ENCODE assay signal across 8 mouse cellular contexts in genomic region chr16:4512661-4513438, GRCm38 (mm10). TPM values are rescaled to one million over a fixed set of nuclear protein-coding genes. Genes with fewer than 3 reads are reported as not detected.
DNase-seq lines count a peak whose midpoint lies in the region; ATAC-seq and TF ChIP-seq lines count a peak whose summit lies in the region.
"Had no signal": no experiment of that assay in that cellular context is flagged by ENCODE, and none has a peak within 500 bp of the region (broad histone marks: within the 10 kb centered on the region; RNA-seq: fewer than 3 reads in every experiment).

No protein-coding gene starts in this region.

- ATAC-seq in lung, postnatal 0 days = peak; percentile 70

- H3K4me3 ChIP-seq in CH12.LX (replicated peaks in 1 of 3; ENCODE audit: low read depth in 2 of 3, low read length in 2 of 3, poor library complexity in 1 of 3) = no peak overlapping the region
- no peak overlapping the region for H3K4me3 ChIP-seq in lung, postnatal 0 days (ENCODE audit: low read depth, low read length)
- H3K4me3 ChIP-seq: liver, embryonic 15.5 days had no signal

- intact Hi-C loops in gastrocnemius, postnatal 36 days (cut with DNase I) = no loop called here

- H3K4me2 ChIP-seq in CH12.LX (ENCODE audit: insufficient read depth, low read depth, poor library complexity, severe bottlenecking) = peak overlapping the region; percentile 23
- no peak overlapping the region for H3K4me2 ChIP-seq in lung, postnatal 0 days (replicated peaks; ENCODE audit: low read depth, low read length)
- H3K4me2 ChIP-seq: liver, embryonic 15.5 days had no signal

- H3K9me3 ChIP-seq in CH12.LX (replicated peaks; ENCODE audit: low read length) = no peaks in the 10 kb centered on the region
- H3K9me3 ChIP-seq in lung, postnatal 0 days (ENCODE audit: low read length) = no peaks in the 10 kb centered on the region
- H3K9me3 ChIP-seq: liver, embryonic 15.5 days had no signal

- TF ChIP-seq EP300 in CH12.LX (IDR thresholded peaks at IDR 0.05; ENCODE audit: low read length) = peak; percentile 79
- TF ChIP-seq EP300 in lung, postnatal 0 days (IDR thresholded peaks at IDR 0.05) = no peak

- peak; percentile 91 for DNase-seq in A20 (ENCODE audit: low read depth, low spot score)
- peak; percentile 89 for DNase-seq in CH12.LX (ENCODE audit: extremely low read depth)
- peak; percentile 68 to 82 for DNase-seq in gastrocnemius, postnatal 36 days
- DNase-seq in kidney, adult 11 months = peak; percentile 48
- peak; percentile 57 for DNase-seq in lung, postnatal 0 days (ENCODE audit: low spot score)
- DNase-seq in testis, postnatal 14 days (ENCODE audit: low spot score) = peak; percentile 65
- no peak for DNase-seq in cerebellum, adult 11 months

- WGBS in lung, postnatal 0 days = 37% methylated on average over 3 of the region's 3 CpGs

- peaks cover 0 to 32% of the 10 kb centered on the region in 2 experiments for H3K36me3 ChIP-seq in CH12.LX (replicated peaks in 1 of 2; ENCODE audit: control insufficient read depth in 1 of 2, insufficient read depth in 1 of 2, low read length in 1 of 2)
- H3K36me3 ChIP-seq in lung, postnatal 0 days (ENCODE audit: insufficient read depth, low read length) = no peaks in the 10 kb centered on the region
- H3K36me3 ChIP-seq: liver, embryonic 15.5 days had no signal

- TF ChIP-seq RAD21 in CH12.LX (IDR thresholded peaks at IDR 0.05; ENCODE audit: low read depth, low read length) = no peak

- dilution Hi-C loops in CH12.LX (cut with MboI; ENCODE audit: extremely low pct_ligation_motif_present, extremely low pct_unique_long_range_greater_than_20kb, low sequenced_read_pairs) = no loop called here

- peak overlapping the region; percentile 51 for H3K27ac ChIP-seq in CH12.LX (ENCODE audit: insufficient read depth, low read depth)
- H3K27ac ChIP-seq in lung, postnatal 0 days (ENCODE audit: low read length) = peak overlapping the region; percentile 32; the same call in 1 of the 2 replicates
- H3K27ac ChIP-seq: liver, embryonic 15.5 days had no signal

- TF ChIP-seq POLR2A in CH12.LX (IDR thresholded peaks at IDR 0.05; ENCODE audit: low read depth, low read length) = peak; percentile 50

- H3K79me2 ChIP-seq in CH12.LX (replicated peaks; ENCODE audit: control insufficient read depth, extremely low read depth, insufficient read depth, poor library complexity, severe bottlenecking) = no peaks in the 10 kb centered on the region

- peaks cover 21 to 96% of the 10 kb centered on the region in 2 experiments for H3K4me1 ChIP-seq in CH12.LX (ENCODE audit: control insufficient read depth in 1 of 2, insufficient read depth in 2 of 2)
- peaks cover 10% of the 10 kb centered on the region; the same call in 1 of the 2 replicates for H3K4me1 ChIP-seq in lung, postnatal 0 days (ENCODE audit: insufficient read depth, low read depth, low read length)
- H3K4me1 ChIP-seq: liver, embryonic 15.5 days had no signal

- in situ Hi-C loops in CH12.LX (cut with MboI; ENCODE audit: low pct_ligation_motif_present, low pct_unique_long_range_greater_than_20kb, low sequenced_read_pairs) = no loop called here

- H3K9ac ChIP-seq in CH12.LX (ENCODE audit: insufficient read depth, low read depth) = peak overlapping the region; percentile 10; the same call in 1 of the 2 replicates
- no peak overlapping the region for H3K9ac ChIP-seq in lung, postnatal 0 days (replicated peaks; ENCODE audit: low read depth)
- H3K9ac ChIP-seq: liver, embryonic 15.5 days had no signal

- no peaks in the 10 kb centered on the region for H3K27me3 ChIP-seq in CH12.LX (replicated peaks)
- H3K27me3 ChIP-seq in lung, postnatal 0 days (replicated peaks; ENCODE audit: insufficient read depth, low read length) = no peaks in the 10 kb centered on the region
- H3K27me3 ChIP-seq: liver, embryonic 15.5 days had no signal

- no peak for TF ChIP-seq CTCF in CH12.LX (conservative IDR thresholded peaks at IDR 0.05 in 1 of 2, IDR thresholded peaks at IDR 0.05 in 1 of 2; ENCODE audit: low read depth in 2 of 2, low read length in 2 of 2)
- TF ChIP-seq CTCF in lung, postnatal 0 days (IDR thresholded peaks at IDR 0.05) = no peak

TF ChIP-seq in CH12.LX, 34 proteins besides CTCF, POLR2A, EP300 and RAD21:
- TF ChIP-seq ZNF384 (IDR thresholded peaks at IDR 0.05; ENCODE audit: low read depth, low read length) (no peak), TCF12 (IDR thresholded peaks at IDR 0.05; ENCODE audit: low read depth, low read length) (peak; percentile 88), MAX (IDR thresholded peaks at IDR 0.05; ENCODE audit: low read length) (peak; percentile 72), JUN (IDR thresholded peaks at IDR 0.05; ENCODE audit: insufficient read depth, low read depth, low read length) (no peak), ZMIZ1 (IDR thresholded peaks at IDR 0.05; ENCODE audit: low read depth, low read length) (no peak), NRF1 (IDR thresholded peaks at IDR 0.05; ENCODE audit: low read depth, low read length) (0 out of 2 replicates have a peak, but pooled peaks have one; percentile 5), IRF4 (IDR thresholded peaks at IDR 0.05; ENCODE audit: low read depth, low read length) (0 out of 2 replicates have a peak, but pooled peaks have one; percentile 6), SIN3A (IDR thresholded peaks at IDR 0.05; ENCODE audit: low read length) (no peak), E2F4 (IDR thresholded peaks at IDR 0.05; ENCODE audit: insufficient replicate concordance, low read depth, low read length) (no peak), MEF2A (IDR thresholded peaks at IDR 0.05; ENCODE audit: borderline replicate concordance, low read depth, low read length) (peak; percentile 97), POLR2AphosphoS2 (IDR thresholded peaks at IDR 0.05; ENCODE audit: low read depth, low read length) (no peak), CHD1 (IDR thresholded peaks at IDR 0.05; ENCODE audit: low read depth, low read length) (0 out of 2 replicates have a peak, but pooled peaks have one; percentile 22), JUND (conservative IDR thresholded peaks at IDR 0.05; ENCODE audit: low read depth, low read length) (no peak), GABPA (IDR thresholded peaks at IDR 0.05; ENCODE audit: insufficient replicate concordance, low read depth, low read length) (no peak), ETS1 (conservative IDR thresholded peaks at IDR 0.05; ENCODE audit: low read depth, low read length) (peak; percentile 75), ZKSCAN1 (IDR thresholded peaks at IDR 0.05; ENCODE audit: borderline replicate concordance, low read depth, low read length) (no peak), ELF1 (IDR thresholded peaks at IDR 0.05; ENCODE audit: low read depth, low read length) (peak; percentile 83), MXI1 (IDR thresholded peaks at IDR 0.05; ENCODE audit: low read depth, low read length) (peak; percentile 61), UBTF (IDR thresholded peaks at IDR 0.05; ENCODE audit: low read depth, low read length) (no peak), SMC3 (IDR thresholded peaks at IDR 0.05; ENCODE audit: low read depth, low read length) (peak; percentile 9; the same call in 1 of the 2 replicates), TBP (conservative IDR thresholded peaks at IDR 0.05; ENCODE audit: low read depth, low read length) (peak; percentile 60; the same call in 1 of the 2 replicates)

RNA-seq across cellular contexts. Expression of gene Srl, which starts 28.8 kb away (rescaled TPM):
- total RNA-seq in CH12.LX (2012; rRNA removed) (44.6 and 60.3 TPM in 2 replicates), CH12.LX (2014; rRNA removed) (62.7 and 88.8 TPM in 2 replicates)
- 71.3 and 77.9 TPM in 2 replicates for polyA plus RNA-seq in CH12.LX (2012; ENCODE audit: insufficient read length, low read depth)
- 1,000 to 10,000 TPM; 1,182 to 1,390 TPM for total RNA-seq in gastrocnemius, postnatal 36 days (2021)
- polyA plus RNA-seq in lung, postnatal 0 days (2015; fragmentation: Nextera tagmentation; extraction: Ambion mirVana) = 5.5 and 6.6 TPM in 2 replicates

RNA-seq across cellular contexts. Expression of gene Tfap4, which starts 46.8 kb away (rescaled TPM):
- total RNA-seq in CH12.LX (2012; rRNA removed) = 23.5 and 27.5 TPM in 2 replicates
- total RNA-seq in CH12.LX (2014; rRNA removed) = 24.0 and 25.0 TPM in 2 replicates
- polyA plus RNA-seq in CH12.LX (2012; ENCODE audit: insufficient read length, low read depth) = 43.3 and 46.6 TPM in 2 replicates
- 1 to 10 TPM; 2.6 to 4.1 TPM for total RNA-seq in gastrocnemius, postnatal 36 days (2021)
- polyA plus RNA-seq in lung, postnatal 0 days (2015; fragmentation: Nextera tagmentation; extraction: Ambion mirVana) = 5.7 and 6.4 TPM in 2 replicates

Comparison
In these comparisons a context has a peak if more than half of its experiments do, and no peak if none do; other contexts are left out.
1. RNA of gene Srl, which starts 28.8 kb away (total RNA-seq): 1,182 to 1,390 TPM in gastrocnemius, postnatal 36 days; 44.6 to 88.8 TPM in CH12.LX; every median in the first group is over 10 times any median in the second.
2. RNA of gene Tfap4, which starts 46.8 kb away (total RNA-seq): 23.5 to 27.5 TPM in CH12.LX; 2.6 to 4.1 TPM in gastrocnemius, postnatal 36 days; every median in the first group is over 4 times any median in the second.